Mouse (Mus musculus): ENCODE data around the gene Stim1. TPM values are rescaled to one million over a fixed set of nuclear protein-coding genes. Genes with fewer than 3 reads are reported as not detected.

Gene Stim1
- 100 to 1,000 TPM; 198 to 210 TPM for total RNA-seq (2021)
- long read RNA-seq, experiment 1, full-length matches to known transcripts: 33 of 96 reads
- long read RNA-seq, experiment 1, partial matches to known transcripts: 27 of 96 reads
- long read RNA-seq, experiment 1, other reads (novel, unspliced or antisense): 36 of 96 reads
- long read RNA-seq, experiment 2, full-length matches to known transcripts: 57 of 134 reads
- long read RNA-seq, experiment 2, partial matches to known transcripts: 37 of 134 reads
- long read RNA-seq, experiment 2, other reads (novel, unspliced or antisense): 40 of 134 reads

GRCm38 (mm10) chr7:102267601-102268394, at the start of gene Stim1:
Gene Stim1, plus strand, starts transcription at chr7:102267806.
- intact Hi-C loops (cut with DNase I; ENCODE audit: low total_unique reads): no loop called here
- DNase-seq: peak; percentile 74

- no peak for DNase-seq
- intact Hi-C loops (cut with DNase I; ENCODE audit: low total_unique reads): no loop called here
Measured at GRCm38 (mm10) chr7:102221899-102222298, 45.7 kb upstream of the Stim1 start.

- intact Hi-C loops (cut with DNase I; ENCODE audit: low total_unique reads): no loop called here
- peak; percentile 51 for DNase-seq
Measured at GRCm38 (mm10) chr7:102222336-102222735, 45.3 kb upstream of the Stim1 start.

GRCm38 (mm10) chr7:102222830-102223556, 44.6 kb upstream of the Stim1 start:
- intact Hi-C loops (cut with DNase I; ENCODE audit: low total_unique reads): no loop called here
- peak; percentile 73 for DNase-seq

GRCm38 (mm10) chr7:102223883-102224738, 43.5 kb upstream of the Stim1 start:
- intact Hi-C loops (cut with DNase I; ENCODE audit: low total_unique reads): no loop called here
- DNase-seq: no peak

GRCm38 (mm10) chr7:102226051-102226450, 41.6 kb upstream of the Stim1 start:
- intact Hi-C loops (cut with DNase I; ENCODE audit: low total_unique reads): no loop called here
- no peak for DNase-seq

- intact Hi-C loops (cut with DNase I; ENCODE audit: low total_unique reads): no loop called here
Measured at GRCm38 (mm10) chr7:102228049-102228670, 39.4 kb upstream of the Stim1 start.

GRCm38 (mm10) chr7:102229814-102230213, 37.8 kb upstream of the Stim1 start:
- intact Hi-C loops (cut with DNase I; ENCODE audit: low total_unique reads): no loop called here
- DNase-seq: no peak

More at GRCm38 (mm10) chr7:102228049-102228670, 39.4 kb upstream of the Stim1 start:
- DNase-seq: no peak

- intact Hi-C loops (cut with DNase I; ENCODE audit: low total_unique reads): no loop called here
- no peak for DNase-seq
Measured at GRCm38 (mm10) chr7:102233059-102233458, 34.5 kb upstream of the Stim1 start.

- intact Hi-C loops (cut with DNase I; ENCODE audit: low total_unique reads): no loop called here
- no peak for DNase-seq
Measured at GRCm38 (mm10) chr7:102238686-102239286, 28.8 kb upstream of the Stim1 start.

- DNase-seq: no peak
- intact Hi-C loops (cut with DNase I; ENCODE audit: low total_unique reads): no loop called here
Measured at GRCm38 (mm10) chr7:102239591-102239990, 28.0 kb upstream of the Stim1 start.

- intact Hi-C loops (cut with DNase I; ENCODE audit: low total_unique reads): no loop called here
Measured at GRCm38 (mm10) chr7:102242371-102242770, 25.2 kb upstream of the Stim1 start.

GRCm38 (mm10) chr7:102242917-102243316, 24.7 kb upstream of the Stim1 start:
- intact Hi-C loops (cut with DNase I; ENCODE audit: low total_unique reads): no loop called here

More at GRCm38 (mm10) chr7:102242371-102242770, 25.2 kb upstream of the Stim1 start:
- no peak for DNase-seq

GRCm38 (mm10) chr7:102243870-102244269, 23.7 kb upstream of the Stim1 start:
- intact Hi-C loops (cut with DNase I; ENCODE audit: low total_unique reads): no loop called here
- DNase-seq: peak; percentile 18

More at GRCm38 (mm10) chr7:102242917-102243316, 24.7 kb upstream of the Stim1 start:
- no peak for DNase-seq

- intact Hi-C loops (cut with DNase I; ENCODE audit: low total_unique reads): no loop called here
- peak; percentile 68 for DNase-seq
Measured at GRCm38 (mm10) chr7:102244782-102245535, 22.6 kb upstream of the Stim1 start.

GRCm38 (mm10) chr7:102245775-102246174, 21.8 kb upstream of the Stim1 start:
- intact Hi-C loops (cut with DNase I; ENCODE audit: low total_unique reads): no loop called here

GRCm38 (mm10) chr7:102246265-102246664, 21.3 kb upstream of the Stim1 start:
- no peak for DNase-seq
- intact Hi-C loops (cut with DNase I; ENCODE audit: low total_unique reads): no loop called here

More at GRCm38 (mm10) chr7:102245775-102246174, 21.8 kb upstream of the Stim1 start:
- DNase-seq: peak; percentile 58
